Mouse (Mus musculus) ES-E14 (cell line): ENCODE results near the gene Rex1bd. TPM values are rescaled to one million over a fixed set of nuclear protein-coding genes. Genes with fewer than 3 reads are reported as not detected.

Experiments used
- DNase-seq: peaks from one replicate; pipeline ENCODE4 v3.0.0-alpha.2; 2013; ENCODE audit warnings: low read depth, low spot score
- H3K27ac ChIP-seq: 2 replicates; pipeline ENCODE4 v1.5.1; 2012; ENCODE audit warnings: low read depth, mild to moderate bottlenecking, low read length, moderate library complexity, mixed read lengths; ENCODE audit not compliant: poor library complexity, insufficient read depth, severe bottlenecking
- H3K36me3 ChIP-seq: 2 replicates; pipeline ENCODE4 v1.6.1; 2012; ENCODE audit warnings: mild to moderate bottlenecking, low read length, moderate library complexity, mixed read lengths; ENCODE audit not compliant: control insufficient read depth, poor library complexity, insufficient read depth, severe bottlenecking
- H3K4me1 ChIP-seq, 2 experiments: fragments of 150-350 bp in 1 of 2; sonication (generic) in 1 of 2; 2 replicates each; pipeline ENCODE4 v1.6.1; 2012; ENCODE audit warnings: low read length in 2 of 2, mild to moderate bottlenecking in 1 of 2, mixed read lengths in 1 of 2; ENCODE audit not compliant: control insufficient read depth in 2 of 2, insufficient read depth in 2 of 2, poor library complexity in 1 of 2
- H3K4me3 ChIP-seq, 2 experiments: fragments of 150-350 bp in 1 of 2; sonication (generic) in 1 of 2; 2 replicates each; pipeline ENCODE4 v1.5.1; 2012; ENCODE audit warnings: low read length in 2 of 2, low read depth in 1 of 2, mild to moderate bottlenecking in 1 of 2, mixed read lengths in 1 of 2; ENCODE audit not compliant: insufficient read depth in 1 of 2, poor library complexity in 1 of 2, severe bottlenecking in 1 of 2
- H3K9ac ChIP-seq: 2 replicates; pipeline ENCODE4 v1.6.1; 2012; ENCODE audit warnings: low read depth, mild to moderate bottlenecking, low read length, mixed read lengths; ENCODE audit not compliant: poor library complexity, insufficient read depth, severe bottlenecking
- H3K9me3 ChIP-seq: fragments of 150-350 bp; sonication (generic); 2 replicates; pipeline ENCODE4 v1.6.1; 2012; ENCODE audit warnings: low read depth, mild to moderate bottlenecking, low read length; ENCODE audit not compliant: control insufficient read depth, insufficient read depth
- CHD2 ChIP-seq: IDR thresholded peaks from 2 replicates; pipeline ENCODE4 v1.6.1; 2014; ENCODE audit warnings: mild to moderate bottlenecking, low read depth, low read length, inconsistent platforms
- HCFC1 ChIP-seq: IDR thresholded peaks from 2 replicates; pipeline ENCODE4 v1.6.1; 2012; ENCODE audit warnings: low read length, inconsistent platforms, borderline replicate concordance; ENCODE audit not compliant: insufficient read depth
- MAFK ChIP-seq: IDR thresholded peaks from 2 replicates; pipeline ENCODE4 v1.6.1; 2014; ENCODE audit warnings: mild to moderate bottlenecking, low read depth, low read length, inconsistent platforms; ENCODE audit not compliant: insufficient read depth
- ZC3H11A ChIP-seq: IDR thresholded peaks from 2 replicates; pipeline ENCODE4 v1.6.1; 2012; ENCODE audit warnings: low read depth, mild to moderate bottlenecking, inconsistent platforms, low read length, borderline replicate concordance
- ZNF384 ChIP-seq: IDR thresholded peaks from 2 replicates; pipeline ENCODE4 v1.6.1; 2012; ENCODE audit warnings: low read depth, low read length, inconsistent platforms
- in situ Hi-C, 2 experiments: fragments of 600-800 bp; cut with MboI; formaldehyde crosslinking; loops; one replicate each; pipeline ENCODE4 v1.15.1; 2025; ENCODE audit warnings: low sequenced_read_pairs in 2 of 2, inconsistent platforms in 1 of 2; ENCODE audit not compliant: unreplicated experiment in 2 of 2
- total RNA-seq: library from RNA; depleted of rRNA; stranded (reverse); fragments of 300-350 nt; gene quantifications from 2 replicates; pipeline ENCODE4 v1.2.3, GENCODE M21; 2012

The Rex1bd gene
- total RNA-seq, 1 experiment: 130 TPM

DNA sequence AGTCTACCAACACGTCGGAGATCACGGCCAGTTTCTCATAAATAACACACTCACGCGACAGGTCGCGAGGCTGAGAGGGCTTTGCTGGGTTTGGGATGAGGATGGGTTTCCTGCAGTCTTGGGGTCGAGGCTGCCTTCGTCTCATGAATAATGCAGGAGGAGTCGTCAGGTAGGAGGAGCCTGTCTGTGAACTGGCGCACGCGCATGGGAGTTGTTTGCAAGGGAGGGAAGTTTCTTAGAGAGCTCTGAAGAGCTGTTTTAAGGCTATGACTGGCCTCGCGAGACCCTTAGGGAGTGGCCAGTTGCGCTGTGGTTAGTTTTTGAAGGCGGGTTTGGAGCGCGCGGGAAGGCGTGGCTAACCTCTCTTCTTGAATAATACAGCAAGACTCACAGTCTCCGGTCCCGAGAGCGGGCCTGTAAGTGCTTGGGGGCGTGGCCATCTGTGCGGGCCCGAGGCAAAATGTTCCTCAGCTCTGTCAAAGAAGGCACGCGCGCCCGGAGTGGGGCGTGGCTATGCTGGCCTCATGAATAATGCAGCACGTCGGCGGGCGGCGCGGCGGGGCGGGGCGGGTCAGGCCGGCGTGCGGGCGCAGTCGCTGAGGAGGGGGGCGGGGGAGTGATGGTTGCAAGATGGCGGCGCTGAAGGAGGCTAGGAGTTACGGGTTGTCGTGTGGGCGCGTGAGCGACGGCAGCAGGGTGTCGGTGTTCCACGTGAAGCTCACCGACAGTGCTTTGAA, 32.7 kb upstream of the Rex1bd start, which contains the start of gene Ell:
TSS of gene Ell (plus strand) at position 381 of the 737 bp plus-strand sequence.
- H3K36me3 ChIP-seq: peaks cover 12% of the 10 kb centered on the region
- DNase-seq: peak; percentile 99
- H3K27ac ChIP-seq: peak within 1 kb of the TSS; percentile 79
- no peaks in the 10 kb centered on the region for H3K9me3 ChIP-seq
- H3K4me3 ChIP-seq: peak within 1 kb of the TSS; percentile 76 to 85
- in situ Hi-C loops: no loop called here
- TF ChIP-seq ZNF384 (no peak), CHD2 (peak; percentile 96)
- 0 out of 4 replicates have a peak, but pooled peaks cover 0 to 2% of the 10 kb centered on the region in 2 experiments for H3K4me1 ChIP-seq
- H3K9ac ChIP-seq: peak within 1 kb of the TSS; percentile 91

DNA sequence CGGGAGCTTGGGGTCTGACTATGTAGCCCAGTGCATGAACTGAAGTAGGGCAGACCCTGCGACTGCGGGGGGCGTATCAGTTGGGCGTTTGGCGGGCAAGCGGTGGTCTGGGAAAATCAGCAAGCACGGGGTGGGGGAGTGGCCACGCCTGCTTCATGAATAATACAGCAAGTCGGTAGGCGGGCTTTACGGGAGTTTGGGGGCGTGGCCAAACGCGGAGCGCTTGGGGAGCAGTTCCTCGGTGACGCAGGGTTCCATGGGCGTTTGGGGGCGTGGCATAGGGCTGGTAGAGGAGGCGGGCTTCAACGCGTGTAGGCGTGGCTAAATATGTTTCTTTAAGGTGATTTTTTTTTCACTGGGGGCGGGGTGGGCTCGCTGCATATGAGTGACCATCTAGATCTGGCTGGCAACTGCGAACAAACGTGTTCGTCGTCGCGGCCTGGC, 32.1 kb upstream of the Rex1bd start:
- in situ Hi-C loops: no loop called here
- H3K27ac ChIP-seq: peak overlapping the region; percentile 79
- H3K9me3 ChIP-seq: no peaks in the 10 kb centered on the region
- peak overlapping the region; percentile 69 for H3K9ac ChIP-seq
- H3K4me1 ChIP-seq: 0 out of 4 replicates have a peak, but pooled peaks cover 0 to 2% of the 10 kb centered on the region in 2 experiments
- peak; percentile 99 for DNase-seq
- H3K4me3 ChIP-seq: peak overlapping the region; percentile 76 to 85
- TF ChIP-seq HCFC1 (no peak), ZNF384 (peak; percentile 92), ZC3H11A (no peak)
- peaks cover 18% of the 10 kb centered on the region for H3K36me3 ChIP-seq

DNA sequence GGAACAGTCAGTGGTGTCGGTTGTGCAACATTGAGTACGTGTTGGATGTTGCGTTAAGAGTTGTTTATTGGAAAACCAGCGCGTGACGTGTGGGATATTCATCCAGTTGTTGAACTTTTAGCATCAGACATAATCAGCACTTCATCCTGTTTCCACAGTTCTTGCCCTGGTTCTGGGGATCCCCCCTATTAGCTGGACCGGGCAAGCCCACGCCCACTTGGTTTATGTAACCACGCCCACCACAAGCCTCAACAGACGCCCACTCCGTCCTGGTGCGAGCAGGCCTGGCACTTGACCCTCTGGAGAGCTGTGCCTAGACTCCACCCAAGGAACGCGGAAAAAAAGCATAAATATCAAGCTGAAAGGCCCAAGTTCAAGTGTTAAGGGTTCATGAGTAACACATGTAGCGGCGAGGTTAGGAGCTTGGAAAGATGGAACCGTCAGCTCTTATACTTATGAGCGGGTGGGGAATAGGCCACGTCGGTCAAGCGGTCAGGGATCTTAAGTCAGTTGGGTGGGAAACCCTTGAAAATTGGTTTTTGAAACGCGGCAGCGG, 31.6 kb upstream of the Rex1bd start:
- H3K9ac ChIP-seq: peak overlapping the region; percentile 66

DNA sequence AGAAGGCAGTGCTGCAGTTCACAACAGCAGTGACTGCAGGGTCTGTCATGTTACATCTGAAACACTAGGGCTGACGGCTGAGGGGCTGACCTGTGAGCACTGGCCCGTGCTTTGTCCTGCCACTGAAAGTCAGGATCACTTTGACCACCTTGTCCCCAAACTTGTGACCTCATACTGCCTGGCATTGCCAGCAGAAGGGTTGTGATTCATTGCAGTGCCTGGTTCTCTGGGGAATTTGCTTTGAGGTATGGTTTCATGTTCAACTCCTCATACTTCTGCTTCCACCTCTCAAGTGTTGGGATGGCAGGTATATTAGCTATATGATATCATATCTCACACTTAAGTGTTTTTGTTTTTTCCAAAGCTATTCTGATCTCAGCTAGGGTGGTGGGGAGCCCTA, 29.1 kb upstream of the Rex1bd start:
- DNase-seq: no peak

More for the DNA sequence above, 31.6 kb upstream of the Rex1bd start:
- H3K9me3 ChIP-seq: no peaks in the 10 kb centered on the region
- no peak overlapping the region; the same call in 1 of the 2 replicates for H3K27ac ChIP-seq
- H3K4me1 ChIP-seq: 0 out of 4 replicates have a peak, but pooled peaks cover 0 to 2% of the 10 kb centered on the region in 2 experiments
- 0 out of 2 replicates have a peak, but pooled peaks have one; percentile 2 for TF ChIP-seq MAFK
- TF ChIP-seq ZNF384: no peak
- peak overlapping the region; percentile 64 to 76 for H3K4me3 ChIP-seq
- in situ Hi-C loops: no loop called here
- DNase-seq: no peak
- H3K36me3 ChIP-seq: peaks cover 20% of the 10 kb centered on the region

More for the DNA sequence above, 29.1 kb upstream of the Rex1bd start:
- Histone ChIP-seq H3K4me1 (0 out of 4 replicates have a peak, but pooled peaks cover 0 to 2% of the 10 kb centered on the region in 2 experiments), H3K9ac (no peak overlapping the region), H3K4me3 (no peak overlapping the region), H3K36me3 (peaks cover 41% of the 10 kb centered on the region), H3K27ac (no peak overlapping the region), H3K9me3 (no peaks in the 10 kb centered on the region)
- TF ChIP-seq MAFK: no peak
- no peak for TF ChIP-seq CHD2
- TF ChIP-seq HCFC1: no peak
- no peak for TF ChIP-seq ZC3H11A
- TF ChIP-seq ZNF384: no peak
- in situ Hi-C loops: no loop called here
